Mouse (Mus musculus) kidney, postnatal 0 days (tissue): ENCODE data around the gene Mxi1. TPM values are rescaled to one million over a fixed set of nuclear protein-coding genes. Genes with fewer than 3 reads are reported as not detected.

ENCODE experiments used
- ATAC-seq: fragments of 200-750 bp; cut with Nextera tagmentation; replicated peaks from 2 replicates; pipeline ENCODE4 v1.8.0; 2017; ENCODE audit warnings: low read depth, moderate number of reproducible peaks, moderate TSS enrichment, moderate library complexity; ENCODE audit not compliant: low FRiP score
- DNase-seq: peaks from one replicate; pipeline ENCODE4 v3.0.0-alpha.2; 2016; ENCODE audit warnings: low spot score
- H3K27ac ChIP-seq: fragments of 300-500 bp; sonication (generic); 2 replicates; pipeline ENCODE4 v1.5.1; 2014; ENCODE audit warnings: mild to moderate bottlenecking
- H3K27me3 ChIP-seq: fragments of 300-500 bp; sonication (generic); 2 replicates; pipeline ENCODE4 v1.6.1; 2014; ENCODE audit warnings: low read length, mixed read lengths; ENCODE audit not compliant: insufficient read depth
- H3K36me3 ChIP-seq: fragments of 300-500 bp; sonication (generic); 2 replicates; pipeline ENCODE4 v1.6.1; 2014; ENCODE audit warnings: low read length, mixed read lengths; ENCODE audit not compliant: insufficient read depth
- H3K4me1 ChIP-seq: fragments of 300-500 bp; sonication (generic); replicated peaks from 2 replicates; pipeline ENCODE4 v1.6.1; 2014; ENCODE audit warnings: antibody characterized with exemption, low read length, mixed read lengths; ENCODE audit not compliant: insufficient read depth
- H3K4me2 ChIP-seq: fragments of 300-500 bp; sonication (generic); 2 replicates; pipeline ENCODE4 v1.6.1; 2014; ENCODE audit warnings: mild to moderate bottlenecking, low read length, moderate library complexity, mixed read lengths
- H3K4me3 ChIP-seq: fragments of 300-500 bp; sonication (generic); replicated peaks from 2 replicates; pipeline ENCODE4 v1.5.1; 2014; ENCODE audit warnings: low read depth, low read length
- H3K9ac ChIP-seq: fragments of 300-500 bp; sonication (generic); 2 replicates; pipeline ENCODE4 v1.6.1; 2014; ENCODE audit warnings: low read depth, low read length
- H3K9me3 ChIP-seq: fragments of 300-500 bp; sonication (generic); replicated peaks from 2 replicates; pipeline ENCODE4 v1.6.1; 2016; ENCODE audit warnings: low read length, inconsistent platforms, mixed read lengths
- CTCF ChIP-seq: IDR thresholded peaks from 2 replicates; pipeline ENCODE4 v1.5.1; 2016; ENCODE audit warnings: antibody characterized with exemption, low read depth, mild to moderate bottlenecking, moderate library complexity
- WGBS: fragments of 180-500 bp; shearing (Covaris S2); extraction: QIAGEN DNeasy Blood & Tissue Kit; methylation state at CpG from one replicate; pipeline ENCODE4 v1.1.7; 2014; 5-methylcytosine and 5-hydroxymethylcytosine counted together
- polyA plus RNA-seq: library from polyadenylated mRNA; unstranded; fragments of >200 nt; fragmentation: Nextera tagmentation; extraction: Ambion mirVana; gene quantifications from 2 replicates; pipeline ENCODE4 v1.2.1, GENCODE M21; 2015

Gene Mxi1
- polyA plus RNA-seq, 1 experiment from 2014 or later, result 55.0 TPM

- peaks cover 7% of the 10 kb centered on the region; the same call in 1 of the 2 replicates for H3K36me3 ChIP-seq
- 64% methylated on average over 13 of the region's 13 CpGs for WGBS
- H3K4me1 ChIP-seq, result peaks cover 7% of the 10 kb centered on the region; the same call in 1 of the 2 replicates
- ATAC-seq (no peak), DNase-seq (no peak)
- no peak overlapping the region for H3K4me3 ChIP-seq
- H3K27me3 ChIP-seq, result no peaks in the 10 kb centered on the region
- H3K27ac ChIP-seq, result no peak overlapping the region
- no peak overlapping the region for H3K4me2 ChIP-seq
- no peak for TF ChIP-seq CTCF
- no peaks in the 10 kb centered on the region for H3K9me3 ChIP-seq
- H3K9ac ChIP-seq, result no peak overlapping the region
Observed at GRCm38 (mm10) chr19:53343174-53343881, 33.0 kb downstream of the Mxi1 start.

DNA sequence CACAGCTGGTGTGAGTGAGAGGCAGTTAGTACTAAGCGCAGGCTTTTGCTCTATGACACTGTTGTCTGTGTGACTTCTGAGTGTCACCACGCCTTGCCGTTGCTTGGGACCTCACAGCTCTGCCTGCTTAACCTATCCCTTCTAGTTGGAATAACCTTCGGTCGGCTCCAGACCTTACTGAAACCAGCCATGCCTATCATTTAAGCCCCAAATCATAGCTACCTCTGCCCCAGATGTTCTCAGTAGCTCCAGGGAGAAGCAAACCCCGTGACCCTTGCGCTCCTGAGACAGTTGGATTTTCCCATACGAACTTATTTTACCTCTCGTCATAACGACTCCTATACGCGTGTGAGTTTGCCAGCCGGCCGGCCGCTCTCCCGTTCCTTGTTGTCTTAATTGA, 33.7 kb downstream of the Mxi1 start:
- Histone ChIP-seq H3K4me3 (no peak overlapping the region), H3K27ac (no peak overlapping the region), H3K9ac (no peak overlapping the region), H3K27me3 (no peaks in the 10 kb centered on the region), H3K9me3 (no peaks in the 10 kb centered on the region), H3K4me2 (no peak overlapping the region), H3K36me3 (peaks cover 7% of the 10 kb centered on the region; the same call in 1 of the 2 replicates), H3K4me1 (peaks cover 7% of the 10 kb centered on the region; the same call in 1 of the 2 replicates)
- no peak for TF ChIP-seq CTCF
- DNase-seq (no peak), ATAC-seq (peak; percentile 53; the same call in 1 of the 2 replicates)
- 60% methylated on average over 16 of the region's 16 CpGs for WGBS

- TF ChIP-seq CTCF, result no peak
- no peak overlapping the region for H3K4me2 ChIP-seq
- no peak for DNase-seq
- no peaks in the 10 kb centered on the region for H3K9me3 ChIP-seq
- no peak overlapping the region for H3K27ac ChIP-seq
- no peak overlapping the region for H3K4me3 ChIP-seq
- no peak overlapping the region for H3K9ac ChIP-seq
- H3K4me1 ChIP-seq, result peaks cover 7% of the 10 kb centered on the region; the same call in 1 of the 2 replicates
- no peak for ATAC-seq
- WGBS, result 43% methylated on average over 14 of the region's 14 CpGs
- peaks cover 7% of the 10 kb centered on the region; the same call in 1 of the 2 replicates for H3K36me3 ChIP-seq
- H3K27me3 ChIP-seq, result no peaks in the 10 kb centered on the region
Observed at GRCm38 (mm10) chr19:53345766-53346165, 35.4 kb downstream of the Mxi1 start.

DNA sequence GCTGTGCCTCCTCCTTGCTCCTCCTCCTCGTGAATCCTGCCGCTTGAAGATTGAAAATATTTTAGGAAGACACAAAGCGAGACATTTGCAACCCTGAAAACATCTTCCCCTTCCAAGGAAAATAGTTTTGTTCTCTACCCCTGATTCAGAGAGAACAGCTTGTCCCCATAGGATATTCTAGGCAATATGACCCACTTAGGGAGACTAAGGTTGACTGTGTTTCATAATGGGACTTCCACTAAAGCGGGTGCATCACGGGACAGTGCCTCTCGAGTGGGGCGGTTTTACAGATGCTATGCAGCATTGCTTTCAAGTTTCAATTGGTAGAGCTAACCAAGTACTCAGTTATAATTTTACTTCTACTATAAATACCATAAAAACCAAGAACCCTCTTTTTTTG, 43.5 kb downstream of the Mxi1 start:
- WGBS, result 87% methylated on average over 7 of the region's 7 CpGs
- no peak for TF ChIP-seq CTCF
- 0 out of 2 replicates have a peak, but pooled peaks cover 8% of the 10 kb centered on the region for H3K36me3 ChIP-seq
- ATAC-seq, result no peak
- H3K27ac ChIP-seq, result no peak overlapping the region
- no peak overlapping the region for H3K4me3 ChIP-seq
- no peaks in the 10 kb centered on the region for H3K4me1 ChIP-seq
- H3K9me3 ChIP-seq, result no peaks in the 10 kb centered on the region
- no peaks in the 10 kb centered on the region for H3K27me3 ChIP-seq
- H3K4me2 ChIP-seq, result no peak overlapping the region
- H3K9ac ChIP-seq, result no peak overlapping the region
- no peak for DNase-seq

- H3K36me3 ChIP-seq, result 0 out of 2 replicates have a peak, but pooled peaks cover 8% of the 10 kb centered on the region
- DNase-seq, result no peak
- no peak overlapping the region for H3K27ac ChIP-seq
- WGBS, result 77% methylated on average over 7 of the region's 7 CpGs
- no peak for ATAC-seq
- H3K4me3 ChIP-seq, result no peak overlapping the region
- H3K4me1 ChIP-seq, result no peaks in the 10 kb centered on the region
- H3K27me3 ChIP-seq, result no peaks in the 10 kb centered on the region
- no peak for TF ChIP-seq CTCF
- no peak overlapping the region for H3K9ac ChIP-seq
- H3K4me2 ChIP-seq, result no peak overlapping the region
- no peaks in the 10 kb centered on the region for H3K9me3 ChIP-seq
Observed at GRCm38 (mm10) chr19:53354271-53355000, 44.1 kb downstream of the Mxi1 start.

DNA sequence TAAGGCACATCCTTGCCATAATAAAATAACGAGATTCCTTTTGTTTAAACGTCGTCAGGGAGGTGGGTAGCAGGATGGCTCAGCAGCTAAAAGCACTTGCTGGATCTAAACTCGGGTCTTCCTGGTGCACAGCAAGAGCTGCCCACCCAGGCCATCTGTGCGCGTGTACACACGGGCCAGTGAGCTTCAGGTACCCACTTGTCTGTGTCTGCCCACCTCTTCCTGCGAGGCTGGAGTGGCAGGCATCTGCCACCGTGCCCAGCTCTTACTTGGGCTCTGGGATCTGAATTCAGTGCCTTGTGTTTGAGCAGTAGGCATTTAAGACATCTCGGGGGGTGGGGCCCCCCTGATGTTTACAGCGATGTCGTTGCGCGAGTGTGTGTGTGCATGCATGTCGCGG, 44.7 kb downstream of the Mxi1 start:
- Histone ChIP-seq H3K36me3 (0 out of 2 replicates have a peak, but pooled peaks cover 8% of the 10 kb centered on the region), H3K4me2 (no peak overlapping the region), H3K27ac (no peak overlapping the region), H3K4me3 (no peak overlapping the region), H3K27me3 (no peaks in the 10 kb centered on the region), H3K4me1 (peaks cover 1% of the 10 kb centered on the region), H3K9ac (no peak overlapping the region), H3K9me3 (no peaks in the 10 kb centered on the region)
- TF ChIP-seq CTCF, result no peak
- no peak for DNase-seq
- WGBS, result 86% methylated on average over 16 of the region's 16 CpGs
- ATAC-seq, result no peak
